Mouse (Mus musculus): ENCODE data around the gene Frmd4b.

DNA sequence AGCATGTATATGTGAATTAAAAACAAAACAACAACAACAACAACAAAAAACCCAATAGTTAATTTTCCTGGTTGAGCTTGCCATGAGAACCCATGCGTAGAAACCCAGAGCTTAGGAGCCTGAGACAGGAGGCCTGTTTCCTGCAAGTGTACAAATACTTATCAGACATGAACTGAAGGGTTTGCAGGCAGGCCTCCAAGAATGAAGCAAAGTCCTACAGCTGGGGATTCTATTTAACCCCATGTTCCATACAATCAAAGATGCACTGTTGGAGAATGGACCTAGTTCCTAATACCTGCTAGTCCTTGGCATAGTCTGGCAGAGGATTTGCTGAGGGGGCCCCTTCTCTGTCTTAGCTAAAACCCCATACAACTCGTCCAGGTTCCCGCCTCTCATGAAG lies 276.2 kb downstream of the Frmd4b start:
- no peak for TF ChIP-seq ZNF384 (IDR thresholded peaks at IDR 0.05; ENCODE audit: low read depth, low read length)
- TF ChIP-seq CHD2 (IDR thresholded peaks at IDR 0.05; ENCODE audit: low read depth, low read length) = no peak
- no peak for TF ChIP-seq ZC3H11A (IDR thresholded peaks at IDR 0.05; ENCODE audit: borderline replicate concordance, low read depth, low read length)
- TF ChIP-seq MAFK (IDR thresholded peaks at IDR 0.05; ENCODE audit: insufficient read depth, low read depth, low read length) = no peak
